Mouse (Mus musculus) kidney, adult 18-20 months (tissue): Measurements from ENCODE around the gene Toe1.
"Not testable (repeated sequence)": the region's sequence is repeated elsewhere in the genome, so short reads cannot be mapped to it uniquely, and the experiment has no call there.

Experiments
- DNase-seq: peaks from one replicate; pipeline ENCODE4 v3.0.0; 2021

Gene Toe1

GRCm38 (mm10) chr4:116807197-116808129 lies at the start of gene Toe1, which contains the start of gene Mutyh:
Gene Toe1, minus strand, starts transcription at chr4:116807640.
Gene Mutyh, plus strand, starts transcription at chr4:116807723.
- DNase-seq, result peak; percentile 92

GRCm38 (mm10) chr4:116857203-116857602 lies 49.8 kb upstream of the Toe1 start:
- no peak for DNase-seq

GRCm38 (mm10) chr4:116854286-116854685 lies 46.8 kb upstream of the Toe1 start:
- no peak for DNase-seq

DNA sequence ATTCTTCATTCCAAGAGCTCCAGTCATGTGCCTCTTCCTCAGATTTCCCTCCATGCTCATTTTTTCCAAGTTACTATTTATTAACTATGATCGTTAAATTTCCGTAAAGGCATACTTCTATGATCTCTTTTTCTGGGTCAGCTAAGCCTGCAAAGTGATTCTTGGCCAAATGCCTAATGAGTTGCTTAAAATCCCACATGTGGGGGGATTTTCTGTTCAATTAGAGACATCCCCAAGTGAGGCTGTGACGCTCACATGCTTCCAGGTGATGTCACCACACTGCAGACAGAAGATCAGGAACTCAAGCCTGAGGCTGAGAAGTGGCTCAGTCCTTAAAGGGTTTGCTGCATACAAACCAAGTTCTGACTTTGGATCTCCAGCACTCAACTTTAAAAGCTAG lies 42.5 kb upstream of the Toe1 start:
- DNase-seq, result no peak

- no peak for DNase-seq
Measured at GRCm38 (mm10) chr4:116844324-116844723, 36.9 kb upstream of the Toe1 start.

DNA sequence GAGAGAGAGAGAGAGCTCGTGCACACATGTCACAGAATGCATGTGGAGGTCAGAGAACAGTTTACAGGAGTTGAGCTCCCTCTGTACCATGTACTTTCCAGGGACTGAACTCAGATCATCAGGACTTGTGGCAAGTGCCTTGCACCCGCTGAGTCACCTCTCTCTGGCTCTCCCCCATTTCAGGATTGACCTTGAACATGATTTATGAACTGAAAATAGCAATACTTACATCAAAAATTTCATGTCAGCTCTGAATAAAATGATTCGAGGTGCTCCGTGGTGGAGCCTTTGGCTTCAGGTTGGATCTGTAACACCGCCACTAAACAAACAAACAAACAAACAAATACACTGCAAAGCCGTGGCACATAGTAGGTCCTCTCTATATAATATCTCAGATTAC lies 33.4 kb upstream of the Toe1 start:
- no peak for DNase-seq

DNA sequence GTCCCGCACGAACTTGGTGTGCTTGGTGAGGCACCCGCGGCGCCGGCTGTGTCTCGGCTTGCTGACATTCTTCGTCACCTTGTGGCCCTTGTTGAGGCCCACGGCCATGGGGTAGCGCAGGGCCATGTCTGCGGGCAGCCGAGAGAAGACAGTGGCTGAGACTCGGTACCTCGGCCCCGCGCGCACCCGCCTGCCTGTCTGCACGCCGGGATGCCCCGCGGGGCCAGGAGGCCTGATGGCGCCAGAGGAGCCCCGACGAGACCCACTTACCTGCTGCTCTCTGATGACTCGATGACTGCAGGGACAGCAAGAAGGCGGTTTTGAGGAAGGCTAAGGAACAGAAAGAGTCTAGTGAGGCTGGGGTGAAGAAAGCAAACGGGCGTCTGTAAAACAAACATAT lies 32.7 kb upstream of the Toe1 start:
- DNase-seq, result not testable (repeated sequence)

- peak; percentile 45 for DNase-seq
Measured at GRCm38 (mm10) chr4:116838999-116839398, 31.6 kb upstream of the Toe1 start.

- no peak for DNase-seq
Measured at GRCm38 (mm10) chr4:116830070-116830368, 22.6 kb upstream of the Toe1 start.

DNA sequence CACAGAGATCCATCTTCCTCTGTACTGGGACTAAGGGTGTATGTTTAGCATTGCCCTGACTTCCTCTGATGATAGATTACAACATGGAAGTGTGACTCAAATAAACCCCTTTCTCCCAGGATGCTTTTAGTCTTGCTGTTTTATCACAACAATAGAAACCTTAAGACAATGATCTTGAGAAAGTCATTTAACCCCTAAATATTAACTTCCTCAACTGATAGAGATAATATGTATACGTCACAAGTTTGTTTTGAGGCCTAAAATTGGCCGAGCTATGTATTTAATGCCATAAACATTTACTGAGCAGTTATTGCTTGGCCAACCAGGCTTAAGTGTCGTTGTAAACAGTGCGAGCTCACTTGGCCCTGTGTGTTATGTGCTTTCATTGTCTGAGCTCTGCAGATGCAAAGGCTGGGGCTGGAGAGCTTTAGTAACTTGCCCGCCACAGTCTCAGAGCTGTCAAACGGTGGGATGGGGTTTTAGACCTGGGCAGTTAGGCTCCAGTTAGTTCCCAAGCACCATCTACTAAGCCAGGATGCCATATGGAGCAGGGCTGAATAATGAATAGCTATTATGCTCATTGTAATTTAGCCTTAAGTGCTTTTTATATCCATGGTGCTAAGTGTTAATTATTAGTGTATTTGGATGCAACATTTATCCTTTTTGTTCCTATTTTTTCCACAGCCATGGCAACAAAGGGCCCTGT lies 22.1 kb upstream of the Toe1 start:
- no peak for DNase-seq

DNA sequence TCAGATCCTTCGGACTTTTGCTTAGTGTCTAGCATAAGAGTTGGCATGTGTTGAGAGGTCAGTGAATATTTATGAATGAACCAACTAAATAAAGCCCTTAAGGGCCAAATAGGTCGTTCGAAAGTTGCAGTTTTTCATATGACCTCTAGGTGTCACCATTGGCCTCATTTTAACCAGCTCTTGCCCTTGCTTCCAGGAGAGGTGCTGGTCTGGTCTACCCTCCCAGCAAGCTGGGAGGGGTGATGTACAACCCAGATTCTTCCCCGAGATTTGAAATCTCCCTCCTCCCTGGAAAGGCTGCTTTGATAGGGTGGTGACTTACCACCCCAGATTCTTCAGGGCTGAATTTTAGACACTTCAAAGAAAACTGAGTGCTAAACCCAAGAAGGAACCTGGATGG lies 20.4 kb upstream of the Toe1 start:
- DNase-seq, result peak; percentile 24

DNA sequence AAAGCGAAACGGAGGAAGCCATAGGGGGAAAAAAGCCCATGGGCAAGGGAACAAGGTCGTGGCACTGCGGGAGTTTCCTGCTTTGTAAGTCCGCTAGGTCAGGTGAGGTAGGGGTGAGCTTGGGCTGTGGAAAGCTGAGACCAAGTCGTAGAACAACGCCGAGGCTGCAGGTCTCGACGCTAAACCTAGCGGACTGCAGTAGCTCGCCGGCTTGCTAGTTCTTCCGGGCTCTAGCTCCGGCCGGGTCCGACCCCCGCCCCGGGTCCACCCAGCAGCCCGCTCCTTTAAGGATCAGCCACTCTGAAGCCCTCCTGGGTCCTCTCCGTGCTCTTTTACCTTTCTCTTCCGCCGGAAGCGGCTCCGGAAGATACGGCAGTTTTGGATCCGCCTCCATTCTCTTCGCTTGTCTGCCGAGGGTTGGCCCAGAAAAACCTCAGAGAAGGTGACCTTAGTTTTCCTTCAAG lies 17.1 kb upstream of the Toe1 start:
- peak; percentile 84 for DNase-seq

GRCm38 (mm10) chr4:116821694-116822016 lies 14.2 kb upstream of the Toe1 start, which contains the start of gene Hpdl:
Gene Hpdl, minus strand, starts transcription at chr4:116821707.
- no peak for DNase-seq

GRCm38 (mm10) chr4:116820902-116821693 lies 13.7 kb upstream of the Toe1 start:
- peak; percentile 91 for DNase-seq

- DNase-seq, result no peak
Measured at GRCm38 (mm10) chr4:116819968-116820901, 12.8 kb upstream of the Toe1 start.

- DNase-seq, result no peak
Measured at GRCm38 (mm10) chr4:116817486-116817885, 10.0 kb upstream of the Toe1 start.

GRCm38 (mm10) chr4:116815276-116815675 lies 7.8 kb upstream of the Toe1 start:
- no peak for DNase-seq

- DNase-seq, result no peak
Measured at GRCm38 (mm10) chr4:116811012-116811411, 3.6 kb upstream of the Toe1 start.

- no peak for DNase-seq
Measured at GRCm38 (mm10) chr4:116799901-116800300, 7.5 kb downstream of the Toe1 start.

DNA sequence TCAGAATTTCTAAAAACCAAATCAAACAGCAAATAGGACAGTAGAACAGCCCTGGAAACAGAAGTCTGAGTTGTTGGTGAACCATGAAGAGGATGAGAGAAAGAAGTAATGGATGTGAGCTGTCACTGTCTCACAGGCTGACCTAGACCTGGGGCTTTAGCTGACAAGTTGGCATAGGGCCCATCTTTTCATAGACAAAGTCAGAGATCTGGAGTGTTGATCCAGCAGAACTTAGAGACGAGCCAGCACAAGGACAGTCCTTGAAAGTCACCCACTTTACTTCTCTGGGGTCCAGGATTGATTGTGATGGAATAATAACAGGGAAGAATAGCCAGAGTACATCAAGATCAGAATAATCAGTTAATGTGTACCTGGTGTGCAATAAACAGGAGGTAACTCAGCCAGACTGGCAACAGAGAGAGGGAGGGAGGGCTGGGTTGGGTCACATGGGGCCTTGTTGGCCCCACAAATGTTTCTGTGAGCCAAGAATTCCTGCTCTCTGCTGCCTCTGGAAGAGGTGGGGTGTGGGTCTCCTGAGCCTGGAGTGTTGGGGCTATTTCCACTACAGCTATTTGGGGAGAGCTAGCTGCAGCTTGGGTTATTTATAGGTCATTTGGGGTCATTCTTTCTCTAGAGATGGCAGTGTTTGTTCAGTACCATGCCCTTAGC lies 10.9 kb downstream of the Toe1 start:
- DNase-seq, result peak; percentile 67

- no peak for DNase-seq
Measured at GRCm38 (mm10) chr4:116794273-116794672, 13.2 kb downstream of the Toe1 start.

GRCm38 (mm10) chr4:116792453-116792852 lies 15.0 kb downstream of the Toe1 start:
- DNase-seq, result no peak
